Mouse (Mus musculus) thymus, postnatal 25 days (tissue): Measurements from ENCODE around the gene Uvrag.

Source experiments
- DNase-seq: peaks from one replicate; pipeline ENCODE4 v3.0.0; 2022

Gene Uvrag

GRCm38 (mm10) chr7:98870791-98871190 is 270.1 kb downstream of the Uvrag start:
- DNase-seq = no peak

- no peak for DNase-seq
These were observed 271.9 kb downstream of the Uvrag start for GRCm38 (mm10) chr7:98869070-98869469.

GRCm38 (mm10) chr7:98867794-98868150 is 273.2 kb downstream of the Uvrag start:
- no peak for DNase-seq

GRCm38 (mm10) chr7:98867053-98867793 is 273.7 kb downstream of the Uvrag start:
- no peak for DNase-seq

GRCm38 (mm10) chr7:98863969-98864718 is 276.8 kb downstream of the Uvrag start:
- no peak for DNase-seq

- DNase-seq = no peak
These were observed 277.9 kb downstream of the Uvrag start for GRCm38 (mm10) chr7:98862994-98863393.

- DNase-seq = no peak
These were observed 279.9 kb downstream of the Uvrag start for GRCm38 (mm10) chr7:98861002-98861401.

GRCm38 (mm10) chr7:98857094-98857493 is 283.8 kb downstream of the Uvrag start:
- no peak for DNase-seq

GRCm38 (mm10) chr7:98856128-98856527 is 284.8 kb downstream of the Uvrag start:
- no peak for DNase-seq

GRCm38 (mm10) chr7:98855388-98855787 is 285.6 kb downstream of the Uvrag start:
- no peak for DNase-seq

- DNase-seq = no peak
These were observed 287.1 kb downstream of the Uvrag start for GRCm38 (mm10) chr7:98853806-98854205.

GRCm38 (mm10) chr7:98852950-98853650 is 287.8 kb downstream of the Uvrag start:
- no peak for DNase-seq

GRCm38 (mm10) chr7:98851220-98851619 is 289.7 kb downstream of the Uvrag start:
- no peak for DNase-seq

- DNase-seq = no peak
These were observed 290.6 kb downstream of the Uvrag start for GRCm38 (mm10) chr7:98850388-98850787.

- DNase-seq = no peak
These were observed 291.9 kb downstream of the Uvrag start for GRCm38 (mm10) chr7:98848899-98849640.

- no peak for DNase-seq
These were observed 297.3 kb downstream of the Uvrag start for GRCm38 (mm10) chr7:98843649-98844048.

GRCm38 (mm10) chr7:98842997-98843396 is 297.9 kb downstream of the Uvrag start:
- DNase-seq = no peak

- no peak for DNase-seq
These were observed 299.1 kb downstream of the Uvrag start for GRCm38 (mm10) chr7:98841802-98842201.

GRCm38 (mm10) chr7:98840771-98841170 is 300.2 kb downstream of the Uvrag start:
- DNase-seq = no peak

- no peak for DNase-seq
These were observed 301.6 kb downstream of the Uvrag start for GRCm38 (mm10) chr7:98839312-98839711.

GRCm38 (mm10) chr7:98838729-98839141 is 302.2 kb downstream of the Uvrag start:
- DNase-seq = peak; percentile 43

GRCm38 (mm10) chr7:98837901-98838300 is 303.0 kb downstream of the Uvrag start:
- DNase-seq = peak; percentile 76

GRCm38 (mm10) chr7:98836646-98837045 is 304.3 kb downstream of the Uvrag start:
- DNase-seq = peak; percentile 74
